Mouse (Mus musculus): ENCODE measurements at regions not wholly inside any gene's neighbourhood (a gene's known extent, or its start where the extent isn't known, plus 50 kb on each side); places are given as distances from the start of the nearest gene placed in this dataset.

DNA sequence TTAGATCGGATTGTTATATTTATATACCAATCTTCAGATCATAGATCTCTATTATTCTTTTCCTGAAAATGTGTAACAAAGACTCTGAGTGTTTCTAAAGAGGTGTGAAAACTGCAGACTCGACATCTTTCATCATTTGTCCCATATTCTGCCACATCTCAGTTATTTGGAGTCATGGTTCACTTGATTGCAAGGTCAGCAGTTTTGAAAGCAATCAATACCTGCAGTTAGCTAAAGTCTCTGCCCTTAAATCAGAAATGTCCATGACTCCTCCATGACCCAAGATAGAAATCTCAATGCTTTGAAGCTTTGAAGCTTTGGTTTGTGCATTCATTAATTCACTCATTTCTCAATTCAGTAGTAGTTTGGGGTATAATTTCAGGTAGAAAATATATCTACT is 1424.2 kb upstream of the Lrrc6 start:
- TF ChIP-seq CTCF (conservative IDR thresholded peaks at IDR 0.05; ENCODE audit: insufficient read depth, insufficient read length, low read depth, low read length) (no peak), POLR2A (IDR thresholded peaks at IDR 0.05; ENCODE audit: low read depth, low read length) (no peak)
